Mouse (Mus musculus): ENCODE measurements around the gene Kcnj15.

- TF ChIP-seq CTCF (IDR thresholded peaks at IDR 0.05; ENCODE audit: control insufficient read depth, insufficient read depth, low read length) = no peak
- TF ChIP-seq POLR2A (IDR thresholded peaks at IDR 0.05; ENCODE audit: borderline replicate concordance, control insufficient read depth, low read depth, low read length) = no peak
Measured at GRCm38 (mm10) chr16:95349344-95349743, 92.0 kb downstream of the Kcnj15 start.

All from bone marrow, adult 2 months (tissue).